Mouse (Mus musculus): ENCODE measurements around the gene Wnt5b. TPM values are rescaled to one million over a fixed set of nuclear protein-coding genes. Genes with fewer than 3 reads are reported as not detected.
"Not testable (repeated sequence)": the region's sequence is repeated elsewhere in the genome, so short reads cannot be mapped to it uniquely, and the experiment has no call there.

The Wnt5b gene
- polyA plus RNA-seq, 1 experiment from 2014 or later = 4.5 TPM

- H3K4me2 ChIP-seq (replicated peaks; ENCODE audit: low read depth) = no peak overlapping the region
- ATAC-seq (ENCODE audit: low FRiP score, low TSS enrichment) = peak; percentile 51; the same call in 1 of the 2 replicates
- no peaks in the 10 kb centered on the region; the same call in 1 of the 2 replicates for H3K36me3 ChIP-seq (ENCODE audit: control insufficient read depth, insufficient read depth, low read length)
- no peak for DNase-seq (ENCODE audit: low spot score)
- 0 out of 2 replicates have a peak, but pooled peaks cover under 1% of the 10 kb centered on the region for H3K4me1 ChIP-seq (replicated peaks; ENCODE audit: control insufficient read depth, insufficient read depth)
- TF ChIP-seq EP300 (optimal IDR thresholded peaks at IDR 0.05) = no peak
- TF ChIP-seq CTCF (IDR thresholded peaks at IDR 0.05; ENCODE audit: low read depth) = no peak
- no peaks in the 10 kb centered on the region for H3K27me3 ChIP-seq (ENCODE audit: control insufficient read depth, insufficient read depth, low read length)
- 75% methylated on average over 7 of the region's 7 CpGs for WGBS
- no peaks in the 10 kb centered on the region for H3K9me3 ChIP-seq (ENCODE audit: control insufficient read depth, low read length)
- no peak overlapping the region for H3K9ac ChIP-seq (ENCODE audit: low read length)
- H3K27ac ChIP-seq (replicated peaks) = no peak overlapping the region
- H3K4me3 ChIP-seq (ENCODE audit: low read depth, low read length) = no peak overlapping the region
Observed at GRCm38 (mm10) chr6:119487085-119487458, 57.1 kb downstream of the Wnt5b start.

GRCm38 (mm10) chr6:119486381-119487084, 57.6 kb downstream of the Wnt5b start:
- peak; percentile 63 for ATAC-seq (ENCODE audit: low FRiP score, low TSS enrichment)
- H3K4me1 ChIP-seq (replicated peaks; ENCODE audit: control insufficient read depth, insufficient read depth) = 0 out of 2 replicates have a peak, but pooled peaks cover 2% of the 10 kb centered on the region
- H3K4me2 ChIP-seq (replicated peaks; ENCODE audit: low read depth) = no peak overlapping the region
- no peak overlapping the region for H3K9ac ChIP-seq (ENCODE audit: low read length)
- WGBS = 75% methylated on average over 12 of the region's 12 CpGs
- no peak overlapping the region for H3K27ac ChIP-seq (replicated peaks)
- H3K27me3 ChIP-seq (ENCODE audit: control insufficient read depth, insufficient read depth, low read length) = no peaks in the 10 kb centered on the region
- peak; percentile 59 for DNase-seq (ENCODE audit: low spot score)
- H3K9me3 ChIP-seq (ENCODE audit: control insufficient read depth, low read length) = no peaks in the 10 kb centered on the region
- H3K36me3 ChIP-seq (ENCODE audit: control insufficient read depth, insufficient read depth, low read length) = no peaks in the 10 kb centered on the region; the same call in 1 of the 2 replicates
- TF ChIP-seq EP300 (optimal IDR thresholded peaks at IDR 0.05) (no peak), CTCF (IDR thresholded peaks at IDR 0.05; ENCODE audit: low read depth) (no peak)
- no peak overlapping the region for H3K4me3 ChIP-seq (ENCODE audit: low read depth, low read length)

GRCm38 (mm10) chr6:119485486-119485885, 58.7 kb downstream of the Wnt5b start:
- Histone ChIP-seq H3K27me3 (ENCODE audit: control insufficient read depth, insufficient read depth, low read length) (no peaks in the 10 kb centered on the region), H3K4me3 (ENCODE audit: low read depth, low read length) (no peak overlapping the region), H3K36me3 (ENCODE audit: control insufficient read depth, insufficient read depth, low read length) (no peaks in the 10 kb centered on the region; the same call in 1 of the 2 replicates), H3K9ac (ENCODE audit: low read length) (no peak overlapping the region), H3K4me1 (replicated peaks; ENCODE audit: control insufficient read depth, insufficient read depth) (peaks cover 6% of the 10 kb centered on the region; the same call in 1 of the 2 replicates), H3K4me2 (replicated peaks; ENCODE audit: low read depth) (no peak overlapping the region), H3K27ac (replicated peaks) (no peak overlapping the region), H3K9me3 (ENCODE audit: control insufficient read depth, low read length) (no peaks in the 10 kb centered on the region)
- no peak for TF ChIP-seq CTCF (IDR thresholded peaks at IDR 0.05; ENCODE audit: low read depth)
- no peak for TF ChIP-seq EP300 (optimal IDR thresholded peaks at IDR 0.05)
- ATAC-seq (ENCODE audit: low FRiP score, low TSS enrichment) (no peak), DNase-seq (ENCODE audit: low spot score) (peak; percentile 22)
- 12% methylated on average over 2 of the region's 2 CpGs for WGBS

GRCm38 (mm10) chr6:119482958-119483600, 61.1 kb downstream of the Wnt5b start:
- Histone ChIP-seq H3K27ac (replicated peaks) (peak overlapping the region; percentile 30; the same call in 1 of the 2 replicates), H3K9me3 (ENCODE audit: control insufficient read depth, low read length) (no peaks in the 10 kb centered on the region), H3K4me1 (replicated peaks; ENCODE audit: control insufficient read depth, insufficient read depth) (peaks cover 7% of the 10 kb centered on the region; the same call in 1 of the 2 replicates), H3K4me2 (replicated peaks; ENCODE audit: low read depth) (peak overlapping the region; percentile 44), H3K4me3 (ENCODE audit: low read depth, low read length) (peak overlapping the region; percentile 17), H3K36me3 (ENCODE audit: control insufficient read depth, insufficient read depth, low read length) (no peaks in the 10 kb centered on the region; the same call in 1 of the 2 replicates), H3K9ac (ENCODE audit: low read length) (no peak overlapping the region; the same call in 1 of the 2 replicates), H3K27me3 (ENCODE audit: control insufficient read depth, insufficient read depth, low read length) (no peaks in the 10 kb centered on the region)
- DNase-seq (ENCODE audit: low spot score) (peak; percentile 74), ATAC-seq (ENCODE audit: low FRiP score, low TSS enrichment) (no peak)
- WGBS = 40% methylated on average over 16 of the region's 16 CpGs
- peak; percentile 76 for TF ChIP-seq CTCF (IDR thresholded peaks at IDR 0.05; ENCODE audit: low read depth)
- TF ChIP-seq EP300 (optimal IDR thresholded peaks at IDR 0.05) = no peak

GRCm38 (mm10) chr6:119481741-119482390, 62.3 kb downstream of the Wnt5b start:
- not testable (repeated sequence) for DNase-seq (ENCODE audit: low spot score); ATAC-seq (ENCODE audit: low FRiP score, low TSS enrichment); H3K9me3 ChIP-seq (ENCODE audit: control insufficient read depth, low read length); H3K9ac ChIP-seq (ENCODE audit: low read length); H3K27me3 ChIP-seq (ENCODE audit: control insufficient read depth, insufficient read depth, low read length); H3K36me3 ChIP-seq (ENCODE audit: control insufficient read depth, insufficient read depth, low read length); H3K27ac ChIP-seq (replicated peaks)
- WGBS = 9% methylated on average over 10 of the region's 10 CpGs
- H3K4me2 ChIP-seq (replicated peaks; ENCODE audit: low read depth) = peak overlapping the region; percentile 41
- peaks cover 14% of the 10 kb centered on the region; the same call in 1 of the 2 replicates for H3K4me1 ChIP-seq (replicated peaks; ENCODE audit: control insufficient read depth, insufficient read depth)
- peak overlapping the region; percentile 8; the same call in 1 of the 2 replicates for H3K4me3 ChIP-seq (ENCODE audit: low read depth, low read length)
